Mouse (Mus musculus) G1E (cell line): Measurements from ENCODE around the gene Gm13277.

Experiments used
- CTCF ChIP-seq: IDR thresholded peaks from 2 replicates; pipeline ENCODE4 v1.5.1; 2012; ENCODE audit warnings: low read depth, low read length, inconsistent platforms, mixed read lengths
- POLR2AphosphoS5 ChIP-seq: IDR thresholded peaks from 2 replicates; pipeline ENCODE4 v1.6.1; 2012; ENCODE audit warnings: low read depth, low read length, inconsistent platforms; ENCODE audit not compliant: insufficient replicate concordance

- no peak for TF ChIP-seq CTCF
- no peak for TF ChIP-seq POLR2AphosphoS5
Measured at GRCm38 (mm10) chr4:88741426-88741825, 47.0 kb upstream of the Gm13277 start.
